Mouse (Mus musculus) bone marrow macrophage, adult 2 months (primary cell): ENCODE measurements around the gene Lamp3.

ENCODE experiments used
- CTCF ChIP-seq: IDR thresholded peaks from 2 replicates; pipeline ENCODE4 v1.5.1; 2012; ENCODE audit warnings: low read depth, mild to moderate bottlenecking, low read length, moderate library complexity
- POLR2A ChIP-seq: IDR thresholded peaks from 2 replicates; pipeline ENCODE4 v1.6.1; 2012; ENCODE audit warnings: mild to moderate bottlenecking, low read depth, low read length, borderline replicate concordance

- TF ChIP-seq CTCF (no peak), POLR2A (no peak)
Measured at GRCm38 (mm10) chr16:19732896-19733295, 26.7 kb upstream of the Lamp3 start.
